Mouse (Mus musculus) lung, embryonic 14.5 days (tissue): ENCODE measurements around the gene Acss3. TPM values are rescaled to one million over a fixed set of nuclear protein-coding genes. Genes with fewer than 3 reads are reported as not detected.
A peak's percentile ranks its signal among the peaks of the same experiment; 100 is the strongest.

Experiments
- ATAC-seq: fragments of 200-750 bp; cut with Nextera tagmentation; 2 replicates; pipeline ENCODE4 v1.8.0; 2017; ENCODE audit warnings: mild to moderate bottlenecking, moderate TSS enrichment, moderate library complexity; ENCODE audit not compliant: insufficient read depth
- DNase-seq: peaks from one replicate; pipeline ENCODE4 v3.0.0-alpha.2; 2015
- H3K27ac ChIP-seq: fragments of 300-500 bp; sonication (generic); 2 replicates; pipeline ENCODE4 v1.5.1; 2014; ENCODE audit warnings: low read depth, mild to moderate bottlenecking, moderate library complexity
- H3K27me3 ChIP-seq: fragments of 300-500 bp; sonication (generic); 2 replicates; pipeline ENCODE4 v1.6.1; 2014; ENCODE audit warnings: low read length, control low read depth; ENCODE audit not compliant: insufficient read depth
- H3K36me3 ChIP-seq: fragments of 300-500 bp; sonication (generic); 2 replicates; pipeline ENCODE4 v1.6.1; 2014; ENCODE audit warnings: control low read depth; ENCODE audit not compliant: insufficient read depth
- H3K4me1 ChIP-seq: fragments of 300-500 bp; sonication (generic); 2 replicates; pipeline ENCODE4 v1.6.1; 2014; ENCODE audit warnings: antibody characterized with exemption, control low read depth; ENCODE audit not compliant: insufficient read depth
- H3K4me2 ChIP-seq: fragments of 300-500 bp; sonication (generic); 2 replicates; pipeline ENCODE4 v1.6.1; 2014; ENCODE audit warnings: mild to moderate bottlenecking
- H3K4me3 ChIP-seq: fragments of 300-500 bp; sonication (generic); 2 replicates; pipeline ENCODE4 v1.5.1; 2014; ENCODE audit warnings: low read depth, low read length
- H3K9ac ChIP-seq: fragments of 300-500 bp; sonication (generic); 2 replicates; pipeline ENCODE4 v1.6.1; 2014
- H3K9me3 ChIP-seq: fragments of 300-500 bp; sonication (generic); 2 replicates; pipeline ENCODE4 v1.6.1; 2016; ENCODE audit warnings: low read depth, low read length, control low read depth
- CTCF ChIP-seq: IDR thresholded peaks from 2 replicates; pipeline ENCODE4 v1.5.1; 2016; ENCODE audit warnings: antibody characterized with exemption, low read depth
- WGBS: fragments of 180-500 bp; shearing (Covaris S2); extraction: QIAGEN DNeasy Blood & Tissue Kit; methylation state at CpG from one replicate; pipeline ENCODE4 v1.1.7; 2014; 5-methylcytosine and 5-hydroxymethylcytosine counted together
- polyA plus RNA-seq: library from polyadenylated mRNA; unstranded; fragments of >200 nt; fragmentation: Nextera tagmentation; extraction: Ambion mirVana; gene quantifications from 2 replicates; pipeline ENCODE4 v1.2.1, GENCODE M21; 2014

The Acss3 gene
- polyA plus RNA-seq, 1 experiment from 2014 or later: 14.0 TPM

DNA sequence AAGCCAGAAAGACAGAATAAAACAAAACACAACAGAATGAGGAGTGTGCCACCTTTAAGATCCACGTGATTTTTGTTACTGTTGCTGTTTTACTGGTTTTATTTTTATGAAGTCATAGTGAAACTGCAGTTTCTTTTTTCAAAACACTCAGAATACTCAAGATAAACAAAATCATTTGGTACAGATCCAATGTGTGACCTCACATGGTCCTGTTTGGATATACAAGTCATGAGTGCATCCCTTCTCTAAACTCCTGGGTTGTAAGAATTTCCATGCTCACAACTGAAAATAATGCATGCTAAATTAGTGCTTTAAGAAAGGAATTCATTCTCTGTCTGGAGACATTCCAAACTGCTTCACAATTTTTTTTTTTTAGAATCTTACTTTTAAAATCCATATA, 184.0 kb downstream of the Acss3 start:
- no peaks in the 10 kb centered on the region for H3K27me3 ChIP-seq
- H3K9ac ChIP-seq: no peak overlapping the region
- DNase-seq: peak; percentile 78

DNA sequence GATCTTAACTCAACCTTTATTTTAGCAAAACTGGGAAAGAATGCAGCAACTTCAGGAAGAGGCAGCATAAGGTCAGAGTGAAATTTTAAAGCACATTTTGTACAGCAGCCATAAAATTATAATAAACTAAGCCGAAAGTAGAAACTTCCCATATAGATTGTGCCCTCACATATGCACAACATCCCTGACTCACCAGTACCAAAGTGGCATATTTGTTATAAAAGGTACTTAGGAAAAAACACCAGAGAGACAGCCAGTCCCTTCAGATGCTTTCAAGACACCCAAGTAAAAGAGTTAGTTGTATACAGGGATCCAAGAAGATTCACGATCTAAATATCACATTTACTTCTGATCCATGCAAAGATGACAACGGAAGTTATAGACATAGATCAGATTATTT, 184.6 kb downstream of the Acss3 start:
- ATAC-seq (no peak), DNase-seq (no peak)
- Histone ChIP-seq H3K27ac (no peak overlapping the region), H3K27me3 (no peaks in the 10 kb centered on the region), H3K9ac (no peak overlapping the region), H3K4me2 (no peak overlapping the region), H3K4me1 (no peaks in the 10 kb centered on the region), H3K9me3 (no peaks in the 10 kb centered on the region), H3K36me3 (no peaks in the 10 kb centered on the region), H3K4me3 (no peak overlapping the region)
- no peak for TF ChIP-seq CTCF
- 87% methylated on average over 3 of the region's 3 CpGs for WGBS

More for the DNA sequence above, 184.0 kb downstream of the Acss3 start:
- no peak for TF ChIP-seq CTCF
- Histone ChIP-seq H3K9me3 (no peaks in the 10 kb centered on the region), H3K4me2 (no peak overlapping the region), H3K4me3 (no peak overlapping the region), H3K4me1 (no peaks in the 10 kb centered on the region), H3K36me3 (no peaks in the 10 kb centered on the region), H3K27ac (no peak overlapping the region)
- WGBS: 44% methylated on average over 1 of the region's 1 CpGs
- no peak for ATAC-seq

GRCm38 (mm10) chr10:106936996-106937395, 186.5 kb downstream of the Acss3 start:
- no peaks in the 10 kb centered on the region for H3K9me3 ChIP-seq
- H3K9ac ChIP-seq: no peak overlapping the region
- no peaks in the 10 kb centered on the region for H3K27me3 ChIP-seq
- H3K4me3 ChIP-seq: no peak overlapping the region
- 71% methylated on average over 7 of the region's 7 CpGs for WGBS
- no peaks in the 10 kb centered on the region for H3K4me1 ChIP-seq
- no peak for ATAC-seq
- TF ChIP-seq CTCF: no peak
- H3K27ac ChIP-seq: no peak overlapping the region
- no peaks in the 10 kb centered on the region for H3K36me3 ChIP-seq
- no peak for DNase-seq
- H3K4me2 ChIP-seq: no peak overlapping the region

DNA sequence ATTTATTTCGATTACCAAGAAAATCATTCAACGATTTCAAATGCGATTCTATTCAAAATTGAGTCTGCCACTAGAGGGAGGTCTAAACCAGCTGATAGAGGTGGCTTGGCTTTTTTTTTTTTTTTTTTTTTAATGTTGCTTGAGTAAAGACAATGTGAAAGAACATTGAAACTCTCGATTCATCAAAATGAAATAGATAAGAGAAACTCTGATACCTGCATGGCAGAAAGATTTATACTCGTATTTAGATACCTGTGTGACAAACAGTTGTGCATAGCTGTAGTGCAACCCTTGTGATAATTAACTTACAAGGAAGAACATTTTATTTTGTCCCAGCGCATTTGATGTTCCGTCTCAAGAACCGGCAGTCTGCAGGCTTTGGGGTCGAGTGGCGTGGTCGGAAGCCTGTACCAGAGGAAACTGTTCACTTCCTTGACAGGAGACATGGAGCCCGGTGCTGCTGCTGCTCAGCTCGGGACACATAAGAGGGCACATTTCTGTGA, 190.8 kb downstream of the Acss3 start:
- peak overlapping the region; percentile 31 for H3K4me3 ChIP-seq
- H3K27ac ChIP-seq: 0 out of 2 replicates have a peak overlapping the region, but pooled peaks have one; percentile 18
- no peaks in the 10 kb centered on the region for H3K4me1 ChIP-seq
- H3K9ac ChIP-seq: peak overlapping the region; percentile 44
- peak overlapping the region; percentile 61 for H3K4me2 ChIP-seq
- ATAC-seq: peak; percentile 52; the same call in 1 of the 2 replicates
- H3K36me3 ChIP-seq: no peaks in the 10 kb centered on the region
- peak; percentile 76 for TF ChIP-seq CTCF
- DNase-seq: peak; percentile 86
- WGBS: 20% methylated on average over 13 of the region's 13 CpGs
- H3K27me3 ChIP-seq: no peaks in the 10 kb centered on the region
- H3K9me3 ChIP-seq: no peaks in the 10 kb centered on the region

DNA sequence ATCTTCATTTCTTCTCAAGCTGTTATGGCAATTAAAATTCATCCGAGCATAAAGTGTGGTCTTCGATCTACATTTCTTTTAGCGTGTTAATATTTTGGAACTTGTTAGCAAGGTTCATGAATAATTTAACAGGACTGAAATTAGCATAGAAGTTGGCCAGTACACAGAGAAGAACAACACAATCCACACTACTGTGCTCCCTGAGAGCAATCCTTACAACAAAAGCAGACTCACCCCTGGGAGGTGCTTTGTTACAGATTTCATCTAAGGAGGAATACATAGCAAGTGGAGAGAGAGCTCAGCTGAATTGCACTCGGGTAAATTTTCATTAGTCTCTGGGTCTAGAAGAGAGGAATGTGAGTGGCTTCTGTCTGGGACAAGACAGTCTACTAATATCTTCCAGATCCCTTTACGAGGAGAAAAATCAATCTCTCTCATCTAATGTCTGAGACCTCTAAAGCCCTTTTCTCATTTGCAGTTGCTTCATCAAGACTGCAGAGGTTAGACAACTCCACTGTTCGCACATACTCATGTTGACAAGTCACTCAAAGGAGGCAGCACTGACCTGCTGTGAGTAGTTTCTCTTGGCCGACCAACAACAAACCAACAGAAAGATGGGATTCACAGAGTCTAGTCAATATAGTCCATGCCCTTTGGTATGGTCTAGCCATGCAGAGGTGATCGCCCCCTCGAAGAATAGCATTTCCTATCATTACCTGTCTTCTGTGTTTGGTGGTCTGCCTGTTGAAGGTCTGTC, 194.7 kb downstream of the Acss3 start:
- ATAC-seq: no peak
- Histone ChIP-seq H3K4me2 (no peak overlapping the region), H3K4me1 (no peaks in the 10 kb centered on the region), H3K27me3 (no peaks in the 10 kb centered on the region), H3K9ac (no peak overlapping the region), H3K9me3 (no peaks in the 10 kb centered on the region), H3K4me3 (no peak overlapping the region), H3K27ac (no peak overlapping the region), H3K36me3 (no peaks in the 10 kb centered on the region)
- WGBS: 71% methylated on average over 9 of the region's 9 CpGs
- TF ChIP-seq CTCF: no peak
- DNase-seq: no peak

- 69% methylated on average over 3 of the region's 3 CpGs for WGBS
- Histone ChIP-seq H3K9me3 (no peaks in the 10 kb centered on the region), H3K4me3 (no peak overlapping the region), H3K36me3 (no peaks in the 10 kb centered on the region), H3K9ac (no peak overlapping the region), H3K27ac (no peak overlapping the region), H3K4me2 (no peak overlapping the region), H3K4me1 (no peaks in the 10 kb centered on the region), H3K27me3 (no peaks in the 10 kb centered on the region)
- ATAC-seq (no peak), DNase-seq (no peak)
- TF ChIP-seq CTCF: no peak
These were observed 198.7 kb downstream of the Acss3 start for GRCm38 (mm10) chr10:106924798-106925197.

DNA sequence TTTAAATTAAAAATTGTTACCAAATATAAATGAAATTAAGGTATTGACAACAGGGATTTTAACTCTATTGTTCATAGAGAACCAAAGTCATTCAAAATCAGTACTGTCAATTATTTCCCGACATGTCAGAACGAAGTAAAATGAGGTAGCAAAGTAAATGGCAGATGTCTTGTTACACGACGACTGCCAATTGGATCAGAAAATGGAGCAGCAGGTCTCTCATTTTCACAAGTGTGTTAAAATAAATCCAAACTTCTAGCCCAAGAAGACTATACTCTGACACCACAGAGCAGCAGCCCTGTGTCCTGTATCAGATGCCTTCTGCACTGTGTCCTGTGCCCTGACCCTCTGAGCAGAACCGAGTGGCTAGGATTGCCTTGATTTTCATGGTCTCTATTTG, 199.1 kb downstream of the Acss3 start:
- 82% methylated on average over 5 of the region's 5 CpGs for WGBS
- Histone ChIP-seq H3K4me3 (no peak overlapping the region), H3K4me2 (no peak overlapping the region), H3K27me3 (no peaks in the 10 kb centered on the region), H3K9me3 (no peaks in the 10 kb centered on the region), H3K9ac (no peak overlapping the region), H3K27ac (no peak overlapping the region), H3K4me1 (no peaks in the 10 kb centered on the region), H3K36me3 (no peaks in the 10 kb centered on the region)
- ATAC-seq: no peak
- no peak for DNase-seq
- TF ChIP-seq CTCF: no peak
